Mouse (Mus musculus): ENCODE results near the gene Rnf215. TPM values are rescaled to one million over a fixed set of nuclear protein-coding genes. Genes with fewer than 3 reads are reported as not detected.

The Rnf215 gene
- 19.5 and 28.8 TPM in 2 replicates for total RNA-seq (2012; rRNA removed)

DNA sequence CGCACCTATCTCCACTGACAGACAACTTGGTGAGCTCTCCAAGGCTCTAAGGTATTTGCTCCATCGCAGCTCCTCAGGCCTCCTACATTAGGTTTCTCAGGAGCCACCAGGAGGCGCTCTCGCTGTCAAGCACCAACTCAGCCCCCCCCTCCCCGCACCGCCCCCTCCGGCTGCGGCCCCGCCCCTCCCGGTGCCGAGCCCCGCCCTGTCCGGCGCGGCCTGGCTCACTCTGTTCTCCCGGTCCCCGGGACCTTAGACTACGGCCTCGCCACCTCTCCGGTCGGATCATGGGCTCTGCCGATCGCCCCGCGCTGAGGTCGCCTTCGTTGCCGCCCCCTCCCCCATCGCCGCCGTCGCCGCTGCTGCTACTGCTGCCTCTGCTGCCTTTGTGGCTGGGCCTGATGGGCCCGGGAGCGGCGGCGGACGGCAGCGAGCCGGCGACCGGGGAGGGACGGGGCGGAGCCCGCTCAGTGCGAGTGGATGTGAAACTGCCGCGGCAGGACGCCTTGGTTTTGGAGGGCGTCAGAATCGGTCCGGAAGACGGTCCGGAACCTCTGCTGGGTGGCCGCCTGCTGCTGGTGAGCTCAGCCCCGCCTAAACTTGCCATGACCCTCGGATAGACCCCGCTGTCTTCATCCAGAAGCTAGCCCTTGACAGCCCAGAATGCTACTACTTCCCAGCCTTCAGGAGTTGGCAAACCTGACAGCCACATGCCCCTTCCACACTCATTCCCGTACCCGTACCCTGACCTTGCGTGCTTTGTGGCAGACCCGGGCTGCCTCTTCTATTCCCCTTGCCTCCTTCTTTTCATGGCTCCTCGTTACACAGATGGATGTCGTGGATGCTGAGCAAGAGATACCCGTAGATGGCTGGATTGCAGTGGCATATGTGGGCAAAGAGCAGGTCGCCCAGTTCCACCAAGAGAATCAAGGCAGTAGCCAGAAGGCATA is at the start of gene Rnf215:
Gene Rnf215, plus strand, starts transcription at position 217 of the 950 bp plus-strand sequence.
- H3K36me3 ChIP-seq (ENCODE audit: control insufficient read depth, insufficient read depth, low read length, poor library complexity, severe bottlenecking) = no peaks in the 10 kb centered on the region
- peak within 1 kb of the TSS; percentile 90 to 93 for H3K4me3 ChIP-seq (ENCODE audit: insufficient read depth in 1 of 2, low read depth in 1 of 2, low read length in 2 of 2, poor library complexity in 1 of 2, severe bottlenecking in 1 of 2)
- peaks cover 0 to 7% of the 10 kb centered on the region in 2 experiments; a peak in 2 of 4 replicates for H3K4me1 ChIP-seq (ENCODE audit: control insufficient read depth in 2 of 2, insufficient read depth in 2 of 2, low read length in 2 of 2, poor library complexity in 1 of 2)
- in situ Hi-C loops (cut with MboI; ENCODE audit: low sequenced_read_pairs in 2 of 2, unreplicated experiment in 2 of 2) = no loop called here
- H3K27ac ChIP-seq (ENCODE audit: insufficient read depth, low read depth, low read length, poor library complexity, severe bottlenecking) = no peak within 1 kb of the TSS
- 0 out of 2 replicates have a peak, but pooled peaks have one; percentile 13 for TF ChIP-seq ZC3H11A (IDR thresholded peaks at IDR 0.05; ENCODE audit: borderline replicate concordance, low read depth, low read length)
- no peak for TF ChIP-seq MAFK (IDR thresholded peaks at IDR 0.05; ENCODE audit: insufficient read depth, low read depth, low read length)
- peak; percentile 92 for DNase-seq (ENCODE audit: low read depth, low spot score)
- no peaks in the 10 kb centered on the region for H3K9me3 ChIP-seq (ENCODE audit: control insufficient read depth, insufficient read depth, low read depth, low read length)
- H3K9ac ChIP-seq (ENCODE audit: insufficient read depth, low read depth, low read length, poor library complexity, severe bottlenecking) = peak within 1 kb of the TSS; percentile 86

DNA sequence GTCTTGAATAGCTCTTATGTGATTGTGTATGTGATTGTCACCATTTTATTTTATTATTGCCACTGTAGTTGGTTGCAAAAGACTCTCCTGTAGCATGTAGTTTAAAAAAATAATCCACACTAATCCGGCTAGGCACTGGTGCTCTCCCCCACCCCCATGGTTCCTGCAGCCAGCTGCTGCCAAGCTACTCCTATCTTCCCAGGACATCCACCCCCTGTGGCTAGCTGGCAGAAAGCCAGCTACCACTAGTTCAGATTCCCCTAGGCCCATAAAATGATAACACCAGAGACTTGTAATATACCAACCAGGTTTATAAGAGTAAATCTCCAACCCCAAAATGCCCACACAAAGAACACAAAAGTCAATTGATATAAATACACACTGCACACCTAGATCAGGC is 48.8 kb upstream of the Rnf215 start:
- DNase-seq (ENCODE audit: low read depth, low spot score) = no peak

DNA sequence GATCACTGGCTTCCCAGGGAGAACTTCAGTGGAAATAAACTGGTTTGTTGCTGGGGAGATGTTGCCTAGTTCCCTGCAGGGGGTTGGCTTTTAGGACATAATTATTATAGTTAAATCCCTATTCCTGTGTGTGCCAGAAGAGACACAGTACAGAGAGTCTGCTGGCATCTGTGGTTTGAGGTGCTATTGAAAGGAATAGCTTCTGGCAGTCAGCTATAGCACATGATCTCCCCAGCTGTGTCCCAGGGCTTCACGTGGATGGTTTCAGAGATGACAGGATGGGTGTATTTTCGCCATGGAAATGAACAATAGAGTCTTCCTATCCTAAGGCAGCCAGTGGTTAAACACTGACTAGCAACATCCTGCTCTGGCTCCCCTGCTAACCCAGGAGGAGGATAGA is 47.7 kb upstream of the Rnf215 start:
- TF ChIP-seq ZC3H11A (IDR thresholded peaks at IDR 0.05; ENCODE audit: borderline replicate concordance, low read depth, low read length) = no peak
- no peak for TF ChIP-seq ZNF384 (IDR thresholded peaks at IDR 0.05; ENCODE audit: low read depth, low read length)
- in situ Hi-C loops (cut with MboI; ENCODE audit: low sequenced_read_pairs in 2 of 2, unreplicated experiment in 2 of 2) = no loop called here
- no peak overlapping the region for H3K27ac ChIP-seq (ENCODE audit: insufficient read depth, low read depth, low read length, poor library complexity, severe bottlenecking)
- H3K9me3 ChIP-seq (ENCODE audit: control insufficient read depth, insufficient read depth, low read depth, low read length) = no peaks in the 10 kb centered on the region
- no peak overlapping the region for H3K4me3 ChIP-seq (ENCODE audit: insufficient read depth in 1 of 2, low read depth in 1 of 2, low read length in 2 of 2, poor library complexity in 1 of 2, severe bottlenecking in 1 of 2)
- peaks cover 5% of the 10 kb centered on the region; the same call in 1 of the 2 replicates for H3K36me3 ChIP-seq (ENCODE audit: control insufficient read depth, insufficient read depth, low read length, poor library complexity, severe bottlenecking)
- no peak for DNase-seq (ENCODE audit: low read depth, low spot score)
- no peaks in the 10 kb centered on the region for H3K4me1 ChIP-seq (ENCODE audit: control insufficient read depth in 2 of 2, insufficient read depth in 2 of 2, low read length in 2 of 2, poor library complexity in 1 of 2)
- no peak overlapping the region for H3K9ac ChIP-seq (ENCODE audit: insufficient read depth, low read depth, low read length, poor library complexity, severe bottlenecking)

More for the DNA sequence above, 48.8 kb upstream of the Rnf215 start:
- in situ Hi-C loops (cut with MboI; ENCODE audit: low sequenced_read_pairs in 2 of 2, unreplicated experiment in 2 of 2) = no loop called here
- Histone ChIP-seq H3K27ac (ENCODE audit: insufficient read depth, low read depth, low read length, poor library complexity, severe bottlenecking) (no peak overlapping the region), H3K4me1 (ENCODE audit: control insufficient read depth in 2 of 2, insufficient read depth in 2 of 2, low read length in 2 of 2, poor library complexity in 1 of 2) (no peaks in the 10 kb centered on the region), H3K36me3 (ENCODE audit: control insufficient read depth, insufficient read depth, low read length, poor library complexity, severe bottlenecking) (no peaks in the 10 kb centered on the region), H3K4me3 (ENCODE audit: insufficient read depth in 1 of 2, low read depth in 1 of 2, low read length in 2 of 2, poor library complexity in 1 of 2, severe bottlenecking in 1 of 2) (no peak overlapping the region), H3K9me3 (ENCODE audit: control insufficient read depth, insufficient read depth, low read depth, low read length) (no peaks in the 10 kb centered on the region), H3K9ac (ENCODE audit: insufficient read depth, low read depth, low read length, poor library complexity, severe bottlenecking) (no peak overlapping the region)
- no peak for TF ChIP-seq HCFC1 (IDR thresholded peaks at IDR 0.05; ENCODE audit: borderline replicate concordance, insufficient read depth, low read length)
- TF ChIP-seq ZC3H11A (IDR thresholded peaks at IDR 0.05; ENCODE audit: borderline replicate concordance, low read depth, low read length) = no peak
- TF ChIP-seq MAFK (IDR thresholded peaks at IDR 0.05; ENCODE audit: insufficient read depth, low read depth, low read length) = no peak
- no peak for TF ChIP-seq CHD2 (IDR thresholded peaks at IDR 0.05; ENCODE audit: low read depth, low read length)
- no peak for TF ChIP-seq ZNF384 (IDR thresholded peaks at IDR 0.05; ENCODE audit: low read depth, low read length)

DNA sequence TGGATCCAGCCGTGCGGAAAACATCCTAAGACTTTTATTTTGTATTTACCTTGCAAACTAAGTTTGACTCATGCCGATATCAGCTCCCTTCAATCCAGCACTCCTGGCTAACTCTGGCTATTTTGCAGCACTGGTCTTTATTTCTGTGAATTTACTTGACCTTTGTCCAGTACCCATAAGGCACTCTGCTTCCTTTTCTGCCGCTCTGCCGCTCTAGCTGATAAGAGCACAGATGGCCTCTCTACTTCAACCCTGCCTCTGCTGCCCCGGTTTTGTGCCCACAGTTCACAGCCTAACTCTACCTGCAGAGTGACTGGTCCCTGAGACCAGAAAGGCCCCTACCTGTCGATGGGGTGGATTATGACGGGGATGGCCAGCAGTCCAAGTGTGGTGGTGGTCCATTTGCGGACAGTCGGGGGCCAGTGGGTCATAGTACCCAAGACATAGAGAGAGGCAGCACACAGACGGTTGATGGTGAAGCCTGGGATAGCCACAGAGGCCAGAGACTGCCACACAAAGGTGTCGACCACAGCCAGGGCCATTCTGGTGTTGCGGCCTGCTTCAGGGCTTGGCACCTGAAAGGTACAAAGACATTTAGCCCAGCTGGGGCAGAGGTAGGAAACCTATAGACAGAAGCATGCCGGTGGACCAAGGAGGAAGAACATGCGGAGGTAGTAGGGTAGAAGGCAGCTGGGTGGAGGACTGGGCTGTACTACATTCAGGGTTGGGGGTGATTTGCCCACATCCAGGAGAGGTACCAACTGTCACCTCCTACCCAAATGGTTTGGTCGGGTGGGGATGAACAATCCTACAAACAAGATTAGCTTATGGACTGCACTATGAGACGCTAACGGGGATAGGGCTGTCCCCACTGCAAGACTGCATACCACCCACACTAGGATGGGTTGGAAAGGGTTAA is 41.3 kb upstream of the Rnf215 start:
- in situ Hi-C loops (cut with MboI; ENCODE audit: low sequenced_read_pairs in 2 of 2, unreplicated experiment in 2 of 2) = no loop called here
- DNase-seq (ENCODE audit: low read depth, low spot score) = no peak
- Histone ChIP-seq H3K9ac (ENCODE audit: insufficient read depth, low read depth, low read length, poor library complexity, severe bottlenecking) (peak overlapping the region; percentile 50; the same call in 1 of the 2 replicates), H3K36me3 (ENCODE audit: control insufficient read depth, insufficient read depth, low read length, poor library complexity, severe bottlenecking) (peaks cover 14% of the 10 kb centered on the region; the same call in 1 of the 2 replicates), H3K4me1 (ENCODE audit: control insufficient read depth in 2 of 2, insufficient read depth in 2 of 2, low read length in 2 of 2, poor library complexity in 1 of 2) (peaks cover 4 to 5% of the 10 kb centered on the region in 2 experiments; a peak in 2 of 4 replicates), H3K9me3 (ENCODE audit: control insufficient read depth, insufficient read depth, low read depth, low read length) (no peaks in the 10 kb centered on the region), H3K27ac (ENCODE audit: insufficient read depth, low read depth, low read length, poor library complexity, severe bottlenecking) (no peak overlapping the region), H3K4me3 (ENCODE audit: insufficient read depth in 1 of 2, low read depth in 1 of 2, low read length in 2 of 2, poor library complexity in 1 of 2, severe bottlenecking in 1 of 2) (peak overlapping the region in 1 of 2 experiments; percentile 46; a peak in 2 of 4 replicates)
- TF ChIP-seq ZNF384 (IDR thresholded peaks at IDR 0.05; ENCODE audit: low read depth, low read length) (no peak), HCFC1 (IDR thresholded peaks at IDR 0.05; ENCODE audit: borderline replicate concordance, insufficient read depth, low read length) (no peak), CHD2 (IDR thresholded peaks at IDR 0.05; ENCODE audit: low read depth, low read length) (no peak), MAFK (IDR thresholded peaks at IDR 0.05; ENCODE audit: insufficient read depth, low read depth, low read length) (no peak), ZC3H11A (IDR thresholded peaks at IDR 0.05; ENCODE audit: borderline replicate concordance, low read depth, low read length) (no peak)

Measured in ES-E14 (cell line).